ENCODE assay signal across 8 mouse cellular contexts in genomic region chr6:37463517-37464482, GRCm38 (mm10). TPM values are rescaled to one million over a fixed set of nuclear protein-coding genes. Genes with fewer than 3 reads are reported as not detected.
DNase-seq lines count a peak whose midpoint lies in the region; ATAC-seq lines count a peak whose summit lies in the region.
"Not testable (repeated sequence)": the region's sequence is repeated elsewhere in the genome, so short reads cannot be mapped to it uniquely, and the experiment has no call there.

No protein-coding gene starts in this region.

- H3K27me3 ChIP-seq in liver, embryonic 16.5 days (ENCODE audit: control insufficient read depth, insufficient read depth, low read depth, low read length); stomach, embryonic 15.5 days (replicated peaks): not testable (repeated sequence)

- not testable (repeated sequence) for H3K9me3 ChIP-seq in liver, embryonic 16.5 days (replicated peaks; ENCODE audit: control insufficient read depth, low read length); stomach, embryonic 15.5 days

- peak overlapping the region; percentile 57 for H3K4me3 ChIP-seq in liver, embryonic 16.5 days (ENCODE audit: low read depth, low read length)
- H3K4me3 ChIP-seq in stomach, embryonic 15.5 days (replicated peaks), result peak overlapping the region; percentile 43

- H3K36me3 ChIP-seq in liver, embryonic 16.5 days (ENCODE audit: control insufficient read depth, insufficient read depth); stomach, embryonic 15.5 days: not testable (repeated sequence)

- ATAC-seq in hematopoietic stem cell, adult 5-6 weeks (replicated peaks in 1 of 2; ENCODE audit: insufficient read depth in 1 of 2, low FRiP score in 2 of 2, low TSS enrichment in 1 of 2, low read depth in 1 of 2, poor library complexity in 2 of 2, severe bottlenecking in 2 of 2), result peak; percentile 100
- ATAC-seq in liver, embryonic 16.5 days (ENCODE audit: low read depth), result peak; percentile 89
- peak; percentile 89 for ATAC-seq in stomach, embryonic 15.5 days (ENCODE audit: insufficient read depth, low FRiP score, low read depth)

- peak overlapping the region; percentile 31; the same call in 1 of the 2 replicates for H3K9ac ChIP-seq in liver, embryonic 16.5 days (ENCODE audit: low read depth, low read length)
- not testable (repeated sequence) for H3K9ac ChIP-seq in stomach, embryonic 15.5 days

- DNase-seq in MN1 (ENCODE audit: low spot score), result peak; percentile 89
- peak; percentile 76 for DNase-seq in cerebellum, adult 9-11 months
- peak; percentile 37 to 49 for DNase-seq in frontal cortex, adult 2 months (ENCODE audit: extremely low spot score in 1 of 2, low spot score in 1 of 2)
- DNase-seq in kidney, postnatal 4 days, result peak; percentile 55 to 76
- peak; percentile 79 for DNase-seq in natural killer cell, adult 2 months (ENCODE audit: low spot score in 2 of 2)

- peak overlapping the region; percentile 54 for H3K4me2 ChIP-seq in liver, embryonic 16.5 days (ENCODE audit: low read depth, low read length)
- peak overlapping the region; percentile 50 for H3K4me2 ChIP-seq in stomach, embryonic 15.5 days

- peak overlapping the region; percentile 44; the same call in 1 of the 2 replicates for H3K27ac ChIP-seq in liver, embryonic 16.5 days (ENCODE audit: low read length)
- H3K27ac ChIP-seq in stomach, embryonic 15.5 days, result not testable (repeated sequence)

- H3K4me1 ChIP-seq in liver, embryonic 16.5 days (ENCODE audit: control insufficient read depth, low read depth, low read length); stomach, embryonic 15.5 days: not testable (repeated sequence)

- 0% methylated on average over 7 of the region's 25 CpGs for WGBS in liver, embryonic 16.5 days (ENCODE audit: insufficient replicate concordance)
- under 1% methylated on average over 7 of the region's 25 CpGs for whole genome bisulfite sequencing in stomach, embryonic 15.5 days

RNA-seq across cellular contexts. Expression of gene Creb3l2, which starts 21.9 kb away (rescaled TPM):
- 5.6 and 5.7 TPM in 2 replicates for polyA plus RNA-seq in frontal cortex, adult 2 months (2012; rRNA removed)
- 3.9 and 4.7 TPM in 2 replicates for total RNA-seq in hematopoietic stem cell, adult 5-6 weeks (2017)
- polyA plus RNA-seq in liver, embryonic 16.5 days (2015; fragmentation: Nextera tagmentation; extraction: Ambion mirVana), result 3.1 and 3.6 TPM in 2 replicates
- polyA plus RNA-seq in stomach, embryonic 15.5 days (2015; fragmentation: Nextera tagmentation; extraction: Ambion mirVana), result 18.1 and 21.7 TPM in 2 replicates
